Mouse (Mus musculus): Measurements from ENCODE around the gene Chrne. TPM values are rescaled to one million over a fixed set of nuclear protein-coding genes. Genes with fewer than 3 reads are reported as not detected.

The Chrne gene
- polyA plus RNA-seq, 1 experiment = 0.06 TPM

DNA sequence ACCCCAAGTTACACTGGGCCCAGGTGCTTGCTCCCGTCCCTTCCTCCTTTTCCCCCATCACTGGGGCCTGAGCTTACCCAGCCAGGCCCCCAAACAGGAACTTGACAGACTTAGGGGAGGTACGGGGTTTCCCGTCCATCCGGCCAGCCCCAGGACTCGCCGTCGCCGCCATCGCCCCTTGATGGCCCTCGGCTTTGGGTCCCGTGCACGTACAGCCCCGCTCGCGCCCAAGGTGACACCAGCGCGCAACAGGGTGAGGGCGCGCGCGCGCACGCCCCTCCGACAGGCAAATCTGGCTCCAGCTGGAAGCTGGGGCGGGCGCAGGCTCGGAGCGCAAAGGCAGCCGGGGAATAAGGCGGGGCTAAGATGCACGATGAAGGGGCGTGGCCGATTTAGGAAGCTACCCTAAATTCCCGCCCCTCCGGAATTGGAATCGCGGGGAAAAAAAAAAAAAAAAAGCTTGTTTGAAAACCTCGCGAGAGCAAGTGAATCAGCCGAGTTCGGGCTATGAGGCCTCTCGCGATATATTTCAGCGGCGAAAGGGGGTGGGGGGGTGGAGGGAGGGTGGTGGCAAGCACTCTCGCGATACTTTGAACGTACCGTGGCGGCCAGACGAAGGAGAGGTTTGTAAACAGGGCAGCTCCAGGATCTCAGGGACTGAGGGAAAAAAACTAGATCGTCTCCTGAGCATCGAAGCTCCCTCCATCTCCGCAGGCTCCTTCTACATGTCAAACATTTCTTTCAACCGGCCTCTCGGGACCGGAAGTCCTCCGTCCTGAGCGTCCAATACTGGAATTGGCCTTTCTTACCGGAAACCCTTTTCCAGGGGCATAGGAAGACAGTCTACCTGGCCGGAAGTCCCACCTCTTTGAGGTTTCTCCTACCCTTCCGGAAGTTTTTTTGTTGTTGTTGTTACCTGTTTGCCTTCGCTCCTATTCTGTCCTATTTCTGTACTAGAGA is 28.0 kb upstream of the Chrne start, which contains the start of the genes Rnf167 and Slc25a11:
Rnf167 (plus strand) TSS at position 545 of the 960 bp plus-strand sequence.
Slc25a11 (minus strand) TSS at position 789 of the 960 bp plus-strand sequence.
- no peaks in the 10 kb centered on the region for H3K27me3 ChIP-seq (ENCODE audit: control insufficient read depth)
- no peak for TF ChIP-seq TAL1 (IDR thresholded peaks at IDR 0.05; ENCODE audit: low read length)
- no peak for TF ChIP-seq GATA1 (IDR thresholded peaks at IDR 0.05; ENCODE audit: low read length)
- peaks cover 68% of the 10 kb centered on the region for H3K36me3 ChIP-seq (ENCODE audit: control insufficient read depth)
- H3K9me3 ChIP-seq (ENCODE audit: control insufficient read depth, low read length) = no peaks in the 10 kb centered on the region
- H3K4me3 ChIP-seq (replicated peaks) = peak within 1 kb of the TSS; percentile 74
- peaks cover 68% of the 10 kb centered on the region for H3K4me1 ChIP-seq (ENCODE audit: control insufficient read depth)

DNA sequence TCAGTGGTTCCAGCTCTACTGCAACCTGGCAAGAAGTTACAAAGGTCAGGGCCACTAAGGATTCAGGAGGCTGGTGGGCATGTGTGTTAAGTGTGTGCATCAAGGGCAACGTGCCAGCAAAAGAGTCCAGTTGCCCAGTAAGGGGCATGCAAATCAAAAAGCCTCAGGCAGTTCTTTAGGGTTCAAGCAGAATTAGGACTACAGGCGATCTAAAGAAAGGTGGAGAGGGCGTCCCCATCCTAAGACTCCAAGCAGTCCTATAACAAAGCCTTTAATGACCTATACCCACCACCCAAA is 27.2 kb upstream of the Chrne start:
- Histone ChIP-seq H3K9me3 (ENCODE audit: control insufficient read depth, low read length) (no peaks in the 10 kb centered on the region), H3K4me1 (ENCODE audit: control insufficient read depth) (peaks cover 64% of the 10 kb centered on the region), H3K4me3 (replicated peaks) (peak overlapping the region; percentile 74), H3K27me3 (ENCODE audit: control insufficient read depth) (no peaks in the 10 kb centered on the region), H3K36me3 (ENCODE audit: control insufficient read depth) (peaks cover 60% of the 10 kb centered on the region)
- TF ChIP-seq GATA1 (IDR thresholded peaks at IDR 0.05; ENCODE audit: low read length) (no peak), TAL1 (IDR thresholded peaks at IDR 0.05; ENCODE audit: low read length) (no peak)

DNA sequence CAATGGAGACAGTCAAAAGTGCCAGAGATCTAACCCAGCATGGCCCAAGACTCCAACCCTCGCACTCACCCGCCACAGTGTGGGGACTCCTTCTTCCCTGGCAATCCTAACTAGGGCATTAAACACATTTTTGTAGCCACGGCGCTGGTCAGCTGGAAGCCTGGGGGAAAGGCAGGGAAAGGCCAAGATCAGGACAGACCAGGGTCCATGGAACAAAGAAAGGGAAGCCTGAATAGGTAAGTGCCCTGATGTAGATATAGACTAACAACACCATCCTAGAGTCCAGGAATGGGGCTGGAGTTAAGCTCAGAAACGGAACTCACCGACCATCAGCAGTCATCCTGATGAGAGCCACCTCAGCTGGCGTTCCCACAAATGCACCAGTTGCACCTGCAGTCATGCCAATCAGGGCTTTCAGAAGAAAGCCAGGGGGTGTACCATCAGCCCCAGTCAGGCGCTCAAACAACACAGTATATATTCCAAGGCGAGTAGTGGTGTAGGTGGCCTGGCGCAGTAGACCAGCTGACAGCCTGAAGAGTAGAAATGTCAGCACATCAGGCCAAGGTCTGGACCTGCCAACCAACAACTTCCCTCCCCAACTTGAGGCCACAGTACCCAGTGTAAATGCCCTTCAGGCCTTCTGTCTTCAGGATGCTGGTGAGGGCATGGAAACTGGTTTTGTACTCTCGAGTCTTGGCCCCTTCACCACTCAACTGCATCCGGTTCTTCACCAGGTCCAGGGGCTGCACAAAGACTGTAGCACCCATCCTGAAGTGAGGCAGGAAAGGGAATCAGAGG is 26.6 kb upstream of the Chrne start:
- H3K4me1 ChIP-seq (ENCODE audit: control insufficient read depth) = peaks cover 63% of the 10 kb centered on the region

GRCm38 (mm10) chr11:70644564-70645103 is 25.6 kb upstream of the Chrne start:
- H3K4me1 ChIP-seq (ENCODE audit: control insufficient read depth) = peaks cover 63% of the 10 kb centered on the region
- peaks cover 44% of the 10 kb centered on the region for H3K36me3 ChIP-seq (ENCODE audit: control insufficient read depth)
- H3K9me3 ChIP-seq (ENCODE audit: control insufficient read depth, low read length) = no peaks in the 10 kb centered on the region
- TF ChIP-seq TAL1 (IDR thresholded peaks at IDR 0.05; ENCODE audit: low read length) (no peak), GATA1 (IDR thresholded peaks at IDR 0.05; ENCODE audit: low read length) (no peak)
- no peaks in the 10 kb centered on the region for H3K27me3 ChIP-seq (ENCODE audit: control insufficient read depth)
- no peak overlapping the region for H3K4me3 ChIP-seq (replicated peaks)

More for the DNA sequence above, 26.6 kb upstream of the Chrne start:
- Histone ChIP-seq H3K36me3 (ENCODE audit: control insufficient read depth) (peaks cover 55% of the 10 kb centered on the region), H3K27me3 (ENCODE audit: control insufficient read depth) (no peaks in the 10 kb centered on the region), H3K4me3 (replicated peaks) (peak overlapping the region; percentile 74), H3K9me3 (ENCODE audit: control insufficient read depth, low read length) (no peaks in the 10 kb centered on the region)
- TF ChIP-seq GATA1 (IDR thresholded peaks at IDR 0.05; ENCODE audit: low read length) (no peak), TAL1 (IDR thresholded peaks at IDR 0.05; ENCODE audit: low read length) (no peak)

DNA sequence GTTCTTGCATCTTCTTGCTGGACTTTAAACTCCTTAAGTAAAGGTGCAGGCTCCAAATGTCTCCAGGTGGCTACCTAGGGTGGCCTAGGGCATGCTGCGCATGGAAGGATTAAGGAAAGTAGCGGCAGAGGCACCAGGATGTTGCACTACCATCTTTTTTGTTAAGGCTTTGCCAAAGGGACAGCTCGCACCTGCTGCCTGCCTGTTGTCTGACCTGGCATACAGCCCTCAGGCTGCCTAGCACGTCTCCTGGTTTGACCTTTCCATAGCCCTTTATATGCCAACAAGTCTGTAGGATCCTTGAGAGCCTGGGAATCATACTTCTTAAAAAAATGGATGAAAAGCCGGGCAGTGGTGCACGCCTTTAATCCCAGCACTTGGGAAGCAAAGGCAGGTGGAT is 24.0 kb upstream of the Chrne start:
- Histone ChIP-seq H3K9me3 (ENCODE audit: control insufficient read depth, low read length) (no peaks in the 10 kb centered on the region), H3K36me3 (ENCODE audit: control insufficient read depth) (peaks cover 30% of the 10 kb centered on the region), H3K27me3 (ENCODE audit: control insufficient read depth) (no peaks in the 10 kb centered on the region), H3K4me3 (replicated peaks) (no peak overlapping the region), H3K4me1 (ENCODE audit: control insufficient read depth) (peaks cover 64% of the 10 kb centered on the region)
- TF ChIP-seq GATA1 (IDR thresholded peaks at IDR 0.05; ENCODE audit: low read length) (no peak), TAL1 (IDR thresholded peaks at IDR 0.05; ENCODE audit: low read length) (no peak)

DNA sequence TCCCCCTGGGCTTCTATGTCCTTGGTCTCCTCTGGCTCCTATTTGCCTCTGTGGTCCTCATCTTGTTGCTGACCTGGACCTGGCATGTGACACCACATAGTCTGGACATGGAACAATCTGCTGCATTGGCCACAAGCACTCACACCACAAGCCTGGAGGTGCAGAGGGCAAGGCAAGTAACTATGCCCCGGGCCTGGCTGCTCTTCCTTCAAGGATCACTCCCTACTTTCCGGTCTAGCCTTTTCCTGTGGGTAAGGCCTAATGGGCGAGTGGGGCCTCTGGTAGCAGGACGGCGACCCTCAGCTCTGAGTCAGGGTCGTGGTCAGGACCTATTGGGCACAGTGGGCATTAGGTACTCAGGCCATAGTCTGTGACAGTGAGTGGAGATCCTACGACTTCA is 22.2 kb upstream of the Chrne start:
- Histone ChIP-seq H3K4me1 (ENCODE audit: control insufficient read depth) (peaks cover 68% of the 10 kb centered on the region), H3K27me3 (ENCODE audit: control insufficient read depth) (no peaks in the 10 kb centered on the region), H3K36me3 (ENCODE audit: control insufficient read depth) (peaks cover 26% of the 10 kb centered on the region), H3K9me3 (ENCODE audit: control insufficient read depth, low read length) (no peaks in the 10 kb centered on the region), H3K4me3 (replicated peaks) (no peak overlapping the region)
- TF ChIP-seq TAL1 (IDR thresholded peaks at IDR 0.05; ENCODE audit: low read length) (no peak), GATA1 (IDR thresholded peaks at IDR 0.05; ENCODE audit: low read length) (no peak)

- Histone ChIP-seq H3K4me1 (ENCODE audit: control insufficient read depth) (peaks cover 55% of the 10 kb centered on the region), H3K4me3 (replicated peaks) (no peak overlapping the region), H3K36me3 (ENCODE audit: control insufficient read depth) (peaks cover 15% of the 10 kb centered on the region), H3K27me3 (ENCODE audit: control insufficient read depth) (no peaks in the 10 kb centered on the region), H3K9me3 (ENCODE audit: control insufficient read depth, low read length) (no peaks in the 10 kb centered on the region)
- TF ChIP-seq TAL1 (IDR thresholded peaks at IDR 0.05; ENCODE audit: low read length) (no peak), GATA1 (IDR thresholded peaks at IDR 0.05; ENCODE audit: low read length) (no peak)
Observed at GRCm38 (mm10) chr11:70639976-70640375, 21.0 kb upstream of the Chrne start.

- Histone ChIP-seq H3K27me3 (ENCODE audit: control insufficient read depth) (no peaks in the 10 kb centered on the region), H3K4me3 (replicated peaks) (peak within 1 kb of the TSS; percentile 41), H3K9me3 (ENCODE audit: control insufficient read depth, low read length) (no peaks in the 10 kb centered on the region), H3K36me3 (ENCODE audit: control insufficient read depth) (peaks cover 5% of the 10 kb centered on the region), H3K4me1 (ENCODE audit: control insufficient read depth) (peaks cover 52% of the 10 kb centered on the region)
- TF ChIP-seq GATA1 (IDR thresholded peaks at IDR 0.05; ENCODE audit: low read length) (peak; percentile 28; the same call in 1 of the 2 replicates), TAL1 (IDR thresholded peaks at IDR 0.05; ENCODE audit: low read length) (no peak)
Observed at GRCm38 (mm10) chr11:70638714-70639278, 19.8 kb upstream of the Chrne start, which contains the start of gene Gp1ba. Gene Gp1ba (plus strand): TSS chr11:70639122.

Measured in erythroblast, embryonic 14.5 days (primary cell).